Mouse (Mus musculus) left cerebral cortex, postnatal 14 days (tissue): ENCODE measurements around the gene Eef1a2. TPM values are rescaled to one million over a fixed set of nuclear protein-coding genes. Genes with fewer than 3 reads are reported as not detected.

Experiments
- DNase-seq, 2 experiments: peaks; one replicate each; pipeline ENCODE4 v3.0.0; 2021 to 2022; ENCODE audit warnings: low spot score in 2 of 2, mixed read lengths in 1 of 2
- intact Hi-C: fragments of 180-260 bp; cut with DNase I; formaldehyde crosslinking; loops from one replicate; pipeline ENCODE4 v1.15.1; 2025
- total RNA-seq, 2 experiments: library from RNA; stranded (reverse); gene quantifications; 2 replicates each; pipeline ENCODE4 v1.2.3; 2021

The Eef1a2 gene
- total RNA-seq, 2 experiments from 2014 or later, result 1,193 to 1,221 TPM

DNA sequence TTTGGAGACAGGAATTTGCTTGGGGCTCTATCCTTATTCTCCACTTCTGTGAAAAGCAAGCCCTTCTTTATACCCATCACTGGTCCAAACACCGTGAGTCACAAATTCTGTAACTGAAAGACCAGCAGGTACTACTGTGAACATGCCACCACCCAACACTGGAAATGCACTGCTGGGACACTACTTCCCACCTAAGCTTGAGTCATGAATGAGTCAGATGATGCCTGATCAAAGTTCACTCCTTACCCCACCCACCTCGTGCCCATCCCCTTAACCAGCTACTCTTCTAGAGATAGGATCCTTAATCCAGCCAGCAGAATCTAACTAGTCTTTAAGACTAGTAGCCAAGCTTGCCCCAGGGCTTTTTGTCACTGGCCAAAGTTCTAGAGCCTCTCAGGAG, 56.7 kb downstream of the Eef1a2 start:
- intact Hi-C loops, result no loop called here
- no peak for DNase-seq

Other genes with a start within 250 kb of the Eef1a2 start
- 10 to 100 TPM; 63.1 to 68.4 TPM for gene Ythdf1, start 236.1 kb downstream of the Eef1a2 start, total RNA-seq
- not detected for gene Birc7, start 228.0 kb downstream of the Eef1a2 start, total RNA-seq
- gene Nkain4, start 202.3 kb downstream of the Eef1a2 start, total RNA-seq, result 10 to 100 TPM; 35.7 to 45.1 TPM
- 100 to 1,000 TPM; 136 to 137 TPM for gene Arfgap1, start 189.8 kb downstream of the Eef1a2 start, total RNA-seq
- 1 to 10 TPM; 1.6 to 2.4 TPM for gene Col20a1, start 170.5 kb downstream of the Eef1a2 start, total RNA-seq
- 10 to 100 TPM; 34.3 to 41.3 TPM for gene Chrna4, start 113.5 kb downstream of the Eef1a2 start, total RNA-seq
- 100 to 1,000 TPM; 179 to 188 TPM for gene Kcnq2, start 21.7 kb downstream of the Eef1a2 start, total RNA-seq
- 100 to 1,000 TPM; 114 to 118 TPM for gene Ppdpf, start 30.2 kb upstream of the Eef1a2 start, total RNA-seq
- gene Ptk6, start 45.8 kb upstream of the Eef1a2 start, total RNA-seq, result under 1 TPM in 1 of 2 experiments, not detected in 1; 0.08 TPM
- under 1 TPM; 0.30 to 0.35 TPM for gene Srms, start 56.2 kb upstream of the Eef1a2 start, total RNA-seq
- not detected for gene Fndc11, start 63.0 kb upstream of the Eef1a2 start, total RNA-seq
- 1 to 10 TPM; 1.8 to 2.1 TPM for gene Helz2, start 85.0 kb upstream of the Eef1a2 start, total RNA-seq
- 10 to 100 TPM; 18.3 to 20.0 TPM for gene Gmeb2, start 131.0 kb upstream of the Eef1a2 start, total RNA-seq
- gene Stmn3, start 157.5 kb upstream of the Eef1a2 start, total RNA-seq, result 100 to 1,000 TPM; 839 to 875 TPM
- 10 to 100 TPM; 23.3 to 24.8 TPM for gene Rtel1, start 162.7 kb upstream of the Eef1a2 start, total RNA-seq
- 10 to 100 TPM; 62.1 to 63.3 TPM for gene Zgpat, start 207.9 kb upstream of the Eef1a2 start, total RNA-seq
- gene Arfrp1, start 208.4 kb upstream of the Eef1a2 start, total RNA-seq, result 10 to 100 TPM; 36.4 to 42.5 TPM
- gene Lime1, start 223.1 kb upstream of the Eef1a2 start, total RNA-seq, result 10 to 100 TPM; 31.3 to 35.1 TPM